Mouse (Mus musculus) CH12.LX (cell line): Measurements from ENCODE around the gene Yif1a. TPM values are rescaled to one million over a fixed set of nuclear protein-coding genes. Genes with fewer than 3 reads are reported as not detected.

Experiments
- DNase-seq: peaks from one replicate; pipeline ENCODE4 v3.0.0-alpha.2; 2013; ENCODE audit errors: extremely low read depth
- H3K27ac ChIP-seq: 2 replicates; pipeline ENCODE4 v1.5.1; 2012; ENCODE audit warnings: low read depth, mild to moderate bottlenecking, control low read depth, moderate library complexity; ENCODE audit not compliant: insufficient read depth
- H3K27me3 ChIP-seq: replicated peaks from 2 replicates; pipeline ENCODE3; 2012; ENCODE audit warnings: inconsistent platforms
- H3K36me3 ChIP-seq, 2 experiments: replicated peaks in 1 of 2; 2 replicates each; pipeline versions ENCODE3 to v1.6.1; 2012; ENCODE audit warnings: inconsistent platforms in 1 of 2, low read length in 1 of 2, mild to moderate bottlenecking in 1 of 2, mixed read lengths in 1 of 2, moderate library complexity in 1 of 2; ENCODE audit not compliant: control insufficient read depth in 1 of 2, insufficient read depth in 1 of 2
- H3K4me1 ChIP-seq, 2 experiments: 2 replicates each; pipeline ENCODE4 v1.6.1; 2012; ENCODE audit warnings: inconsistent platforms in 1 of 2, moderate library complexity in 1 of 2; ENCODE audit not compliant: insufficient read depth in 2 of 2, control insufficient read depth in 1 of 2
- H3K4me2 ChIP-seq: 2 replicates; pipeline ENCODE4 v1.6.1; 2012; ENCODE audit warnings: low read depth, mild to moderate bottlenecking, control low read depth; ENCODE audit not compliant: poor library complexity, insufficient read depth, severe bottlenecking
- H3K4me3 ChIP-seq, 3 experiments: fragments of 150-350 bp in 1 of 3; sonication (generic) in 1 of 3; replicated peaks in 1 of 3; 2 replicates each; pipeline versions ENCODE3 to v1.5.1; 2011 to 2012; ENCODE audit warnings: low read depth in 2 of 3, low read length in 2 of 3, mild to moderate bottlenecking in 2 of 3, moderate library complexity in 2 of 3, control low read depth in 1 of 3, improper control_type of control experiment in 1 of 3, inconsistent platforms in 1 of 3, mixed read lengths in 1 of 3; ENCODE audit not compliant: poor library complexity in 1 of 3
- H3K79me2 ChIP-seq: replicated peaks from 2 replicates; pipeline ENCODE4 v1.6.1; 2012; ENCODE audit warnings: mild to moderate bottlenecking, moderate library complexity; ENCODE audit not compliant: control insufficient read depth, poor library complexity, insufficient read depth, severe bottlenecking; ENCODE audit errors: extremely low read depth
- H3K9ac ChIP-seq: 2 replicates; pipeline ENCODE4 v1.6.1; 2012; ENCODE audit warnings: low read depth, mild to moderate bottlenecking, control low read depth, moderate library complexity; ENCODE audit not compliant: insufficient read depth
- H3K9me3 ChIP-seq: replicated peaks from 2 replicates; pipeline ENCODE3; 2012; ENCODE audit warnings: low read length, inconsistent platforms, mixed read lengths
- CTCF ChIP-seq, 2 experiments: IDR thresholded peaks in 1 of 2; conservative IDR thresholded peaks in 1 of 2; 2 replicates each; pipeline ENCODE4 v1.5.1; 2011 to 2012; ENCODE audit warnings: low read depth in 2 of 2, low read length in 2 of 2, improper control_type of control experiment in 1 of 2, inconsistent platforms in 1 of 2, mild to moderate bottlenecking in 1 of 2, moderate library complexity in 1 of 2
- EP300 ChIP-seq: IDR thresholded peaks from 2 replicates; pipeline ENCODE4 v1.6.1; 2011; ENCODE audit warnings: low read length, improper control_type of control experiment
- ETS1 ChIP-seq: conservative IDR thresholded peaks from 2 replicates; pipeline ENCODE4 v1.6.1; 2012; ENCODE audit warnings: low read depth, mild to moderate bottlenecking, inconsistent platforms, low read length, improper control_type of control experiment, moderate library complexity
- IRF4 ChIP-seq: IDR thresholded peaks from 2 replicates; pipeline ENCODE4 v1.6.1; 2014; ENCODE audit warnings: low read depth, mild to moderate bottlenecking, inconsistent platforms, low read length, improper control_type of control experiment
- MAZ ChIP-seq: IDR thresholded peaks from 2 replicates; pipeline ENCODE4 v1.6.1; 2012; ENCODE audit warnings: low read depth, mild to moderate bottlenecking, inconsistent platforms, low read length, improper control_type of control experiment, moderate library complexity
- NELFE ChIP-seq: IDR thresholded peaks from 2 replicates; pipeline ENCODE4 v1.6.1; 2011; ENCODE audit warnings: low read depth, low read length, improper control_type of control experiment
- PAX5 ChIP-seq: IDR thresholded peaks from 2 replicates; pipeline ENCODE4 v1.6.1; 2012; ENCODE audit warnings: low read length, inconsistent platforms, mixed read lengths
- POLR2A ChIP-seq: IDR thresholded peaks from 2 replicates; pipeline ENCODE4 v1.6.1; 2011; ENCODE audit warnings: low read depth, mild to moderate bottlenecking, improper control_type of control experiment, low read length
- POLR2AphosphoS2 ChIP-seq: IDR thresholded peaks from 2 replicates; pipeline ENCODE4 v1.6.1; 2011; ENCODE audit warnings: low read depth, low read length, improper control_type of control experiment
- RAD21 ChIP-seq: IDR thresholded peaks from 2 replicates; pipeline ENCODE4 v1.6.1; 2011; ENCODE audit warnings: low read depth, mild to moderate bottlenecking, low read length, improper control_type of control experiment, moderate library complexity
- SMC3 ChIP-seq: IDR thresholded peaks from 2 replicates; pipeline ENCODE4 v1.6.1; 2011; ENCODE audit warnings: low read depth, low read length, improper control_type of control experiment
- TBP ChIP-seq: conservative IDR thresholded peaks from 2 replicates; pipeline ENCODE4 v1.6.1; 2011; ENCODE audit warnings: low read depth, low read length, improper control_type of control experiment
- USF1 ChIP-seq: IDR thresholded peaks from 2 replicates; pipeline ENCODE4 v1.6.1; 2014; ENCODE audit warnings: low read depth, mild to moderate bottlenecking, inconsistent platforms, low read length, improper control_type of control experiment
- ZC3H11A ChIP-seq: IDR thresholded peaks from 2 replicates; pipeline ENCODE4 v1.6.1; 2012; ENCODE audit warnings: low read depth, mild to moderate bottlenecking, inconsistent platforms, low read length, improper control_type of control experiment
- ZKSCAN1 ChIP-seq: IDR thresholded peaks from 2 replicates; pipeline ENCODE4 v1.6.1; 2012; ENCODE audit warnings: low read depth, inconsistent platforms, low read length, improper control_type of control experiment, borderline replicate concordance
- ZMIZ1 ChIP-seq: IDR thresholded peaks from 2 replicates; pipeline ENCODE4 v1.6.1; 2012; ENCODE audit warnings: low read depth, mild to moderate bottlenecking, inconsistent platforms, low read length, improper control_type of control experiment
- dilution Hi-C: fragments of 300-500 bp; cut with MboI; formaldehyde crosslinking; loops from 2 replicates; pipeline ENCODE4 v1.14.3; 2020; ENCODE audit warnings: low sequenced_read_pairs; ENCODE audit not compliant: extremely low pct_unique_long_range_greater_than_20kb, extremely low pct_ligation_motif_present
- in situ Hi-C: fragments of 300-500 bp; cut with MboI; formaldehyde crosslinking; loops from 3 replicates; pipeline ENCODE4 v1.14.3; 2019; ENCODE audit warnings: low sequenced_read_pairs, low pct_ligation_motif_present, low pct_unique_long_range_greater_than_20kb, mixed read lengths
- polyA plus RNA-seq: library from polyadenylated mRNA; unstranded; fragments of >175 nt; gene quantifications from 2 replicates; pipeline ENCODE4 v1.2.1, GENCODE M21; 2012; ENCODE audit warnings: low read depth; ENCODE audit not compliant: insufficient read length
- total RNA-seq, 2 experiments: library from RNA; depleted of rRNA; stranded (reverse); fragments of 300-350 nt in 1 of 2; fragments of >200 nt in 1 of 2; gene quantifications; 2 replicates each; pipeline ENCODE4 v1.2.3; 2012 to 2014

The Yif1a gene
- total and polyA plus RNA-seq, 3 experiments = 33.1 to 72.4 (median 65.0) TPM

GRCm38 (mm10) chr19:5131237-5131636 is 42.9 kb downstream of the Yif1a start:
- TF ChIP-seq ZKSCAN1 (no peak), USF1 (no peak), ZC3H11A (no peak), TBP (no peak), MAZ (no peak), PAX5 (no peak), POLR2A (no peak), NELFE (no peak), ETS1 (no peak), SMC3 (no peak)
- Histone ChIP-seq H3K9me3 (no peaks in the 10 kb centered on the region), H3K27ac (no peak overlapping the region), H3K4me3 (no peak overlapping the region), H3K4me1 (no peaks in the 10 kb centered on the region), H3K9ac (no peak overlapping the region), H3K4me2 (no peak overlapping the region), H3K79me2 (no peaks in the 10 kb centered on the region), H3K36me3 (peaks cover 18 to 25% of the 10 kb centered on the region in 2 experiments), H3K27me3 (peaks cover 15% of the 10 kb centered on the region)
- dilution Hi-C loops (no loop called here), in situ Hi-C loops (no loop called here)
- no peak for DNase-seq

- H3K27ac ChIP-seq = no peak overlapping the region
- in situ Hi-C loops = loop anchor here (5.0 kb wide), 1 partner anchor 47 kb away; no protein-coding TSS in a partner anchor
- no peak overlapping the region for H3K4me3 ChIP-seq
- H3K9ac ChIP-seq = no peak overlapping the region
- peaks cover 49 to 57% of the 10 kb centered on the region in 2 experiments for H3K36me3 ChIP-seq
- dilution Hi-C loops = no loop called here
- H3K4me1 ChIP-seq = no peaks in the 10 kb centered on the region
- TF ChIP-seq POLR2AphosphoS2 (no peak), EP300 (no peak), RAD21 (peak; percentile 81), CTCF (conservative IDR thresholded peaks at IDR 0.05 in 1 of 2, IDR thresholded peaks at IDR 0.05 in 1 of 2; ENCODE audit: low read depth in 2 of 2, low read length in 2 of 2) (peak; percentile 53 to 85), SMC3 (peak; percentile 71), IRF4 (0 out of 2 replicates have a peak, but pooled peaks have one; percentile 14), ZMIZ1 (no peak)
- H3K9me3 ChIP-seq = no peaks in the 10 kb centered on the region
- no peak overlapping the region for H3K4me2 ChIP-seq
- DNase-seq = peak; percentile 47
- no peaks in the 10 kb centered on the region for H3K79me2 ChIP-seq
- H3K27me3 ChIP-seq = no peaks in the 10 kb centered on the region
Measured at GRCm38 (mm10) chr19:5139640-5140039, 51.3 kb downstream of the Yif1a start.

Other genes starting within 250 kb of the Yif1a start
Only the 20 nearest of the 24 such genes appear.
- gene Actn3, start 210.6 kb upstream of the Yif1a start, total RNA-seq (2012; rRNA removed) = 0.34 and 0.67 TPM in 2 replicates
- 0.32 TPM in 1 of 2 replicates, not detected in the other for gene Actn3, start 210.6 kb upstream of the Yif1a start, total RNA-seq (2014; rRNA removed)
- 0.37 and 0.41 TPM in 2 replicates for gene Actn3, start 210.6 kb upstream of the Yif1a start, polyA plus RNA-seq
- gene Zdhhc24, start 209.9 kb upstream of the Yif1a start, total RNA-seq (2012; rRNA removed) = 8.0 and 8.4 TPM in 2 replicates
- gene Zdhhc24, start 209.9 kb upstream of the Yif1a start, total RNA-seq (2014; rRNA removed) = 4.5 and 5.0 TPM in 2 replicates
- gene Zdhhc24, start 209.9 kb upstream of the Yif1a start, polyA plus RNA-seq = 4.7 and 5.0 TPM in 2 replicates
- gene Bbs1, start 181.9 kb upstream of the Yif1a start, total RNA-seq (2012; rRNA removed) = 2.7 and 3.0 TPM in 2 replicates
- 2.0 and 3.1 TPM in 2 replicates for gene Bbs1, start 181.9 kb upstream of the Yif1a start, total RNA-seq (2014; rRNA removed)
- 2.1 and 2.8 TPM in 2 replicates for gene Bbs1, start 181.9 kb upstream of the Yif1a start, polyA plus RNA-seq
- gene Dpp3, start 160.3 kb upstream of the Yif1a start, total RNA-seq (2012; rRNA removed) = 89.7 and 109 TPM in 2 replicates
- gene Dpp3, start 160.3 kb upstream of the Yif1a start, total RNA-seq (2014; rRNA removed) = 74.0 and 79.6 TPM in 2 replicates
- gene Dpp3, start 160.3 kb upstream of the Yif1a start, polyA plus RNA-seq = 97.3 and 100.0 TPM in 2 replicates
- gene Peli3, start 145.4 kb upstream of the Yif1a start, total RNA-seq (2012; rRNA removed) = 0.42 TPM in 1 of 2 replicates, not detected in the other
- gene Peli3, start 145.4 kb upstream of the Yif1a start, total RNA-seq (2014; rRNA removed) = 0.07 TPM in 1 of 2 replicates, not detected in the other
- not detected in 2 replicates for gene Peli3, start 145.4 kb upstream of the Yif1a start, polyA plus RNA-seq
- 74.0 and 100 TPM in 2 replicates for gene Mrpl11, start 126.4 kb upstream of the Yif1a start, total RNA-seq (2012; rRNA removed)
- 160 and 171 TPM in 2 replicates for gene Mrpl11, start 126.4 kb upstream of the Yif1a start, total RNA-seq (2014; rRNA removed)
- gene Mrpl11, start 126.4 kb upstream of the Yif1a start, polyA plus RNA-seq = 101 and 102 TPM in 2 replicates
- gene Npas4, start 98.2 kb upstream of the Yif1a start, total RNA-seq (2012; rRNA removed) = not detected in 2 replicates
- not detected in 2 replicates for gene Npas4, start 98.2 kb upstream of the Yif1a start, total RNA-seq (2014; rRNA removed)
- gene Npas4, start 98.2 kb upstream of the Yif1a start, polyA plus RNA-seq = not detected in 2 replicates
- gene Slc29a2, start 64.7 kb upstream of the Yif1a start, total RNA-seq (2012; rRNA removed) = 4.2 and 6.7 TPM in 2 replicates
- gene Slc29a2, start 64.7 kb upstream of the Yif1a start, total RNA-seq (2014; rRNA removed) = 0.96 and 2.1 TPM in 2 replicates
- 5.6 and 6.6 TPM in 2 replicates for gene Slc29a2, start 64.7 kb upstream of the Yif1a start, polyA plus RNA-seq
- gene B4gat1, start 49.7 kb upstream of the Yif1a start, total RNA-seq (2012; rRNA removed) = 9.8 and 12.1 TPM in 2 replicates
- 6.9 and 7.7 TPM in 2 replicates for gene B4gat1, start 49.7 kb upstream of the Yif1a start, total RNA-seq (2014; rRNA removed)
- 5.2 and 5.6 TPM in 2 replicates for gene B4gat1, start 49.7 kb upstream of the Yif1a start, polyA plus RNA-seq
- gene AC124502.3, start 49.6 kb upstream of the Yif1a start, total RNA-seq (2012; rRNA removed) = 1.3 and 2.1 TPM in 2 replicates
- gene AC124502.3, start 49.6 kb upstream of the Yif1a start, total RNA-seq (2014; rRNA removed) = 0.15 and 0.22 TPM in 2 replicates
- 0.29 TPM in 1 of 2 replicates, not detected in the other for gene AC124502.3, start 49.6 kb upstream of the Yif1a start, polyA plus RNA-seq
- 22.8 and 24.6 TPM in 2 replicates for gene Brms1, start 47.2 kb upstream of the Yif1a start, total RNA-seq (2012; rRNA removed)
- 30.0 and 36.3 TPM in 2 replicates for gene Brms1, start 47.2 kb upstream of the Yif1a start, total RNA-seq (2014; rRNA removed)
- gene Brms1, start 47.2 kb upstream of the Yif1a start, polyA plus RNA-seq = 50.9 and 63.7 TPM in 2 replicates
- 0.47 and 0.92 TPM in 2 replicates for gene Rin1, start 38.1 kb upstream of the Yif1a start, total RNA-seq (2012; rRNA removed)
- gene Rin1, start 38.1 kb upstream of the Yif1a start, total RNA-seq (2014; rRNA removed) = 0.13 and 0.30 TPM in 2 replicates
- gene Rin1, start 38.1 kb upstream of the Yif1a start, polyA plus RNA-seq = 0.74 and 0.89 TPM in 2 replicates
- not detected in 2 replicates for gene Cd248, start 20.5 kb upstream of the Yif1a start, total RNA-seq (2012; rRNA removed)
- not detected in 2 replicates for gene Cd248, start 20.5 kb upstream of the Yif1a start, total RNA-seq (2014; rRNA removed)
- gene Cd248, start 20.5 kb upstream of the Yif1a start, polyA plus RNA-seq = not detected in 2 replicates
- gene Tmem151a, start 3.0 kb upstream of the Yif1a start, total RNA-seq (2012; rRNA removed) = not detected in 2 replicates
- not detected in 2 replicates for gene Tmem151a, start 3.0 kb upstream of the Yif1a start, total RNA-seq (2014; rRNA removed)
- gene Tmem151a, start 3.0 kb upstream of the Yif1a start, polyA plus RNA-seq = not detected in 2 replicates
- 0.55 and 0.72 TPM in 2 replicates for gene Cnih2, start 10.0 kb downstream of the Yif1a start, total RNA-seq (2012; rRNA removed)
- 0.23 TPM in 1 of 2 replicates, not detected in the other for gene Cnih2, start 10.0 kb downstream of the Yif1a start, total RNA-seq (2014; rRNA removed)
- gene Cnih2, start 10.0 kb downstream of the Yif1a start, polyA plus RNA-seq = 1.7 and 2.2 TPM in 2 replicates
- gene Rab1b, start 18.5 kb downstream of the Yif1a start, total RNA-seq (2012; rRNA removed) = 78.4 and 90.6 TPM in 2 replicates
- gene Rab1b, start 18.5 kb downstream of the Yif1a start, total RNA-seq (2014; rRNA removed) = 76.3 and 88.3 TPM in 2 replicates
- gene Rab1b, start 18.5 kb downstream of the Yif1a start, polyA plus RNA-seq = 80.5 and 87.1 TPM in 2 replicates
- gene Klc2, start 30.0 kb downstream of the Yif1a start, total RNA-seq (2012; rRNA removed) = 7.9 and 9.5 TPM in 2 replicates
- gene Klc2, start 30.0 kb downstream of the Yif1a start, total RNA-seq (2014; rRNA removed) = 4.8 and 5.9 TPM in 2 replicates
- gene Klc2, start 30.0 kb downstream of the Yif1a start, polyA plus RNA-seq = 9.5 and 12.0 TPM in 2 replicates
- gene Pacs1, start 184.6 kb downstream of the Yif1a start, total RNA-seq (2012; rRNA removed) = 10.7 and 14.4 TPM in 2 replicates
- 2.0 and 2.4 TPM in 2 replicates for gene Pacs1, start 184.6 kb downstream of the Yif1a start, total RNA-seq (2014; rRNA removed)
- 8.9 and 10.1 TPM in 2 replicates for gene Pacs1, start 184.6 kb downstream of the Yif1a start, polyA plus RNA-seq
- 191 and 195 TPM in 2 replicates for gene Sf3b2, start 206.9 kb downstream of the Yif1a start, total RNA-seq (2012; rRNA removed)
- 155 and 161 TPM in 2 replicates for gene Sf3b2, start 206.9 kb downstream of the Yif1a start, total RNA-seq (2014; rRNA removed)
- gene Sf3b2, start 206.9 kb downstream of the Yif1a start, polyA plus RNA-seq = 238 and 279 TPM in 2 replicates
- not detected in 2 replicates for gene Gal3st3, start 209.8 kb downstream of the Yif1a start, total RNA-seq (2012; rRNA removed)
- not detected in 2 replicates for gene Gal3st3, start 209.8 kb downstream of the Yif1a start, total RNA-seq (2014; rRNA removed)
- gene Gal3st3, start 209.8 kb downstream of the Yif1a start, polyA plus RNA-seq = not detected in 2 replicates